Mouse (Mus musculus) lung, adult 10 weeks (tissue): ENCODE measurements around the gene Gm11239. TPM values are rescaled to one million over a fixed set of nuclear protein-coding genes. Genes with fewer than 3 reads are reported as not detected.

Experiments
- polyA plus RNA-seq: library from polyadenylated mRNA; stranded (reverse); fragments of 350-450 nt; fragmentation: Illumina TruSeq; extraction: RNeasy Lipid Tissue Mini Kit (QIAGEN cat#74804); gene quantifications from one replicate; pipeline ENCODE4 v1.2.3, GENCODE M21; 2014; ENCODE audit warnings: low read depth, low replicate concordance; ENCODE audit not compliant: insufficient read depth

Gene Gm11239
- polyA plus RNA-seq, result not detected

GRCm38 (mm10) chr4:73668054-73668453 lies at the start of gene Gm11239:
Gene Gm11239 (plus strand): TSS chr4:73668354.

GRCm38 (mm10) chr4:73622684-73623083 lies 45.5 kb upstream of the Gm11239 start, which contains the start of gene Gm11237:
Gene Gm11237 (plus strand): TSS chr4:73622984.

GRCm38 (mm10) chr4:73637821-73638220 lies 30.3 kb upstream of the Gm11239 start, which contains the start of gene Gm11236:
Gene Gm11236 (plus strand): TSS chr4:73638121.

GRCm38 (mm10) chr4:73683216-73683615 lies 15.1 kb downstream of the Gm11239 start, which contains the start of gene Gm428:
Gene Gm428 (plus strand): TSS chr4:73683516.

Other genes starting within 250 kb of the Gm11239 start
- not detected for gene Gm11238, start 60.5 kb upstream of the Gm11239 start, polyA plus RNA-seq
- gene Gm11237, start 45.4 kb upstream of the Gm11239 start, polyA plus RNA-seq, result not detected
- gene Gm11236, start 30.2 kb upstream of the Gm11239 start, polyA plus RNA-seq, result not detected
- gene Gm428, start 15.2 kb downstream of the Gm11239 start, polyA plus RNA-seq, result not detected
- gene Rasef, start 122.6 kb downstream of the Gm11239 start, polyA plus RNA-seq, result 5.6 TPM
- not detected for gene Gm11758, start 207.9 kb downstream of the Gm11239 start, polyA plus RNA-seq
- gene Gm11757, start 222.8 kb downstream of the Gm11239 start, polyA plus RNA-seq, result not detected
- gene Gm13871, start 237.6 kb downstream of the Gm11239 start, polyA plus RNA-seq, result not detected